Mouse (Mus musculus): Measurements from ENCODE around the gene Lrrc15.

Lrrc15 gene

DNA sequence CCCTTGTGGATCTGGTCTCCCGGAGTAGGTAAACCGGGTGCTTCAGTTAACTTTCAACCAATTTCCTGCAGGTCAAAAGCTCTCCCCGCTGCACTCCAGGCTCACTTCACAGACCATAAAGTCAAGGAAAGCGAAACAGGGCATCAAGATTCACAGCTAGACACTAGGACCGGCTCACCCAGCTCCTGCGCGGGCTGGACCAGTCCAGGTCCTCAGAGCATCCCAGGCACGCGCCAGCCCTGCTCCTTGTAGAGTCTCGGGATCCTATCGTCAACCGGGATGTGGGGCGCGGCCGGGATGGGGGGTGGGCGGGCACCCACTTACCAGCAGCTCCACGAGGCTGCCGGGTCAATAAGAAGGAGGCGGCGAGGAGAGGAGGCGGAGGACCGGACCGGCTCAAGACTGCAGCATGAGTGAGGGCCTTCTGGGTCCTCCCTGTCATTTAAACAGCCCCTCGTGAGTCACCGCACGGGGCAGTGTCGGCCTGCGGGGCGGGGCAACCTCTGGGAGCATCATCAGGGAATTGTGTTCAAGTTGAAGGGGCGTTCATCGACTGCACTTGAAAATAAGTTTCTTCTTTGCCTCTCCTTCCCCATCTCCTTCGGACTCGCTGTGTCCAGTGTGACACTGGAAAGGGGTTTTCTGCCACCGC lies at the start of gene Lrrc15:
Lrrc15 (minus strand) TSS at position 413 of the 652 bp plus-strand sequence.
- Histone ChIP-seq H3K36me3 (ENCODE audit: control insufficient read depth, insufficient read depth, low read length, poor library complexity, severe bottlenecking) (no peaks in the 10 kb centered on the region), H3K27me3 (ENCODE audit: control insufficient read depth, insufficient read depth, low read length, poor library complexity, severe bottlenecking) (no peaks in the 10 kb centered on the region)
- peak; percentile 25 for DNase-seq (ENCODE audit: low read depth, low spot score)

DNA sequence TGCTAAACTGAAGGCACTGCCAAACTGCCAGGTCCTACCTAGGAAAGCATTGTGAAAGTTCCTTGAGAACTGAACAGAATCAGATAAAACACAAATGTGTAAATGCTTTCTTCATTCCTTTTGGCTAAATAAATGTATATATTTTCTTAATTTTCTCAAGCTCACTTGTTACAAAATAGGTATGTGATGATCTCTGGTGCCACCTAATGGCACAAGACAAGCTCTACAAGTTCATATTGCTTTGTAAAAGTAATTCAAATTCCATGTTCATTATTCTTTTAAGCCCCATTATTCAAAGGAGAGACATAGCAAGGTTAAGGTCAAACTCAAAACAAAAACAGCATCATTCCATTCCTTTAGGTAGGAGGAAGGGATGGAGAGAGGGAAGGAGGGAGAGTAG lies 31.2 kb upstream of the Lrrc15 start:
- peak; percentile 55 for DNase-seq (ENCODE audit: low read depth, low spot score)
- Histone ChIP-seq H3K27me3 (ENCODE audit: control insufficient read depth, insufficient read depth, low read length, poor library complexity, severe bottlenecking) (0 out of 2 replicates have a peak, but pooled peaks cover 3% of the 10 kb centered on the region), H3K36me3 (ENCODE audit: control insufficient read depth, insufficient read depth, low read length, poor library complexity, severe bottlenecking) (0 out of 2 replicates have a peak, but pooled peaks cover 2% of the 10 kb centered on the region)

DNA sequence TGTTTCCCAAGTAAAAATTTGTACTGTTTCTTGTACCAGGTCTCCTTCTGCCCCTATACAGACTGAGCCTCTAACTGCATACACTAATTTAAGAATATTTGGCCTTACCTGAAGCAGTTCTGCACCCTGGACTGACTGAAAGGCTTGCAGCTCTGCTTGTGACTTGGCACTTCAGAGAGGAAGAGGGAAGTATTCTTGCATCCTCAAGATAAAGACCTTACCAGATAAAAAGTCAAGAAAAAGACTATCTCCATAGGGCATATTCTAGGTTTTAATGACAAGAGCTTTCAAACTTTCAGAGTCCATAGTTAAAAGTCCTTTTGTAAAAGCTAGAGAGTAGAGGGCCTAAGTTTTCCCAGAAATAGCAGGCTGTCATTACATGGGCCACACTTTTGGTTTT lies 27.6 kb upstream of the Lrrc15 start, which contains the start of gene Gp5:
Gp5 (minus strand) TSS at position 133 of the 400 bp plus-strand sequence.
- DNase-seq (ENCODE audit: low read depth, low spot score) = no peak
- Histone ChIP-seq H3K27me3 (ENCODE audit: control insufficient read depth, insufficient read depth, low read length, poor library complexity, severe bottlenecking) (0 out of 2 replicates have a peak, but pooled peaks cover 3% of the 10 kb centered on the region), H3K36me3 (ENCODE audit: control insufficient read depth, insufficient read depth, low read length, poor library complexity, severe bottlenecking) (0 out of 2 replicates have a peak, but pooled peaks cover 2% of the 10 kb centered on the region)

DNA sequence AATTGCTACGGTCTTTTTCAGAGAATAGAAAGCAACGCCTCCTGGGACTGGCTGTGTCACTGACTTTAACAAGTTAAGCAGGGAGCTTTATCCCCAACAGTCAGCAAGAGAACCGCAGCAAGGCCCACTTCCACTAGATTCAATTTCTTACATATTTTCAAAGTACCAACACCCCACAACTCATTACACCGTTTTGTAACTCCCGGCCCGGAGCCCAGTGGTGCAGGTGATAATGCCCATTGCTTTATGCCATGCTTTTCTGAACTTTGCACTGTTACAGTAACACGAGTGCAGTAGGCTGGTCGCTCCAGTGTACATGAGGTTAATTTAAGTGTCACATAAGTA lies 27.1 kb upstream of the Lrrc15 start:
- no peak for DNase-seq (ENCODE audit: low read depth, low spot score)
- H3K36me3 ChIP-seq (ENCODE audit: control insufficient read depth, insufficient read depth, low read length, poor library complexity, severe bottlenecking) = 0 out of 2 replicates have a peak, but pooled peaks cover 2% of the 10 kb centered on the region

DNA sequence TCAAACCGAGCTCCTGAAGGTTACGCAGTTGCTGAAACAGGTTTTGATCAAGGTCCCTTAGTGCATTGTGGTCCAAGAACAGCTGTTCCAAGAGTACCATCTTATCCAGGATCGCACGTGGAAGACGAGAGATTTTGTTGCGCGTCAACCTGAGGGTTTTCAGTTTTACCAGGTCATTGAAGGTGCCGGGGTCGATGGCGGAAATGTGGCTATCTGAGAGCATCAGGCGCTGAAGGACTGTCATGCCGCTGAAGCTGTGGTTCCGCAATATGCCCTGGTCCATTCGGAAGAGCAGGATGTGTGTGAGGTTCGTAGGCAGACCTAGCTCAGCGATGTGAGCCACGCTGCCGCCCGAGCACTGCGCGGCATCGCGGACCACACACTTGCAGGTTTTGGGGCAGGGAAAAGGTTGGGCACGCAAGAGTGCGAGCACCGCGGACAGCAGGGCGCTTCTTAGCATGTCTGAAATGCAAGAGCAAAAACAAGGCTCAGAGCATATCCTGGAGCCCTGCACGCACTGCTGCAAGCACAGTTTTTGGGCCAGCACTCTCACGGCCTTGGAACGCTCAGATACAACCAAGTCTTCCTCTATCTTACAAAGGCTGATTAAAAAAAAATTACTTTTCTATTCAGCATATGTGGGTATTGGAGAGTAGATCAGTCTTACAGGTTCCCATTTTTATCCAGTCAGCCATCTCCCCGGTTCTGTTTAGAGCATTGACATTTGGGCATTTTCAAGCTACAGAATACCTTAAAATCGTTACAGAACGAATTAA lies 26.5 kb upstream of the Lrrc15 start:
- Histone ChIP-seq H3K36me3 (ENCODE audit: control insufficient read depth, insufficient read depth, low read length, poor library complexity, severe bottlenecking) (0 out of 2 replicates have a peak, but pooled peaks cover 2% of the 10 kb centered on the region), H3K27me3 (ENCODE audit: control insufficient read depth, insufficient read depth, low read length, poor library complexity, severe bottlenecking) (0 out of 2 replicates have a peak, but pooled peaks cover 3% of the 10 kb centered on the region)
- DNase-seq (ENCODE audit: low read depth, low spot score) = peak; percentile 51

More for the DNA sequence above, 27.1 kb upstream of the Lrrc15 start:
- H3K27me3 ChIP-seq (ENCODE audit: control insufficient read depth, insufficient read depth, low read length, poor library complexity, severe bottlenecking) = 0 out of 2 replicates have a peak, but pooled peaks cover 3% of the 10 kb centered on the region

DNA sequence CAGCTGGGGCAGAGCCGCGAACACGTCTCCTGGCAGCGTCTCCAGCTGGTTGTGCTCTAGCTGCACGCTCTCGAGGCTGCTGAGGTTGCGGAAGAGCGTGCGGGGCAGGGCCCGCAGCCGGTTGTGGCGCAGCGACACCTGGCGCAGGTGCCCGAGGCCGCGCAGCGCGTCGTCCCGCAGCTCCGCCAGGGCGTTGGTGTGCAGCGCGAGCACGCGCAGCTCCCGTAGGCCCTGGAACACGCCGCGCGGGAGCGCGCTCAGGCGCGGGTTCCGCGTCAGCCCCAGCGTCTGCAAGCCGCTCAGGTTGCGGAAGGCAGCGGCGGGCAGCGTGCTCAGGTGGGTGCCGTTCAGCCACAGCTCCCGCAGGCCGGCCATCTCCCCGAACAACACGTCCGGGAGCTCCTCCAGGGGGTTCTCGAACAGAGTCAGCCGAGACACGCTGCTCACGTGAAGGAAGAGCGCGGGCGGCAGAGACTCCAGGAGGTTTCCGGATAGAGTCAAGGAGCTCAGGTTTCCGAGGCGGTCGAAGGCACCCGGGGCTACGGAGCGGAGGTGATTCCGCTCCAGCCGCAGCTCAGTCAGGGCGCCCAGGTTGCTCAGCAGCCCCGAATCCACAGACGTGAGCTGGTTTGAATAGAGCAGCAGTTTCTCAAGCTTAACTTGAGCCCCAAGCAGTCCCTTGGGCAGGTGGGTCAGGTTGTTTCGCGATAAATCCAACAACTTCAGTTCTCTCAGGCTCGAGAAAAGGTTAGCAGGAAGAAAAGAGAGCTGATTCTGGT lies 25.7 kb upstream of the Lrrc15 start:
- Histone ChIP-seq H3K36me3 (ENCODE audit: control insufficient read depth, insufficient read depth, low read length, poor library complexity, severe bottlenecking) (0 out of 2 replicates have a peak, but pooled peaks cover 2% of the 10 kb centered on the region), H3K27me3 (ENCODE audit: control insufficient read depth, insufficient read depth, low read length, poor library complexity, severe bottlenecking) (0 out of 2 replicates have a peak, but pooled peaks cover 3% of the 10 kb centered on the region)
- DNase-seq (ENCODE audit: low read depth, low spot score) = peak; percentile 64

DNA sequence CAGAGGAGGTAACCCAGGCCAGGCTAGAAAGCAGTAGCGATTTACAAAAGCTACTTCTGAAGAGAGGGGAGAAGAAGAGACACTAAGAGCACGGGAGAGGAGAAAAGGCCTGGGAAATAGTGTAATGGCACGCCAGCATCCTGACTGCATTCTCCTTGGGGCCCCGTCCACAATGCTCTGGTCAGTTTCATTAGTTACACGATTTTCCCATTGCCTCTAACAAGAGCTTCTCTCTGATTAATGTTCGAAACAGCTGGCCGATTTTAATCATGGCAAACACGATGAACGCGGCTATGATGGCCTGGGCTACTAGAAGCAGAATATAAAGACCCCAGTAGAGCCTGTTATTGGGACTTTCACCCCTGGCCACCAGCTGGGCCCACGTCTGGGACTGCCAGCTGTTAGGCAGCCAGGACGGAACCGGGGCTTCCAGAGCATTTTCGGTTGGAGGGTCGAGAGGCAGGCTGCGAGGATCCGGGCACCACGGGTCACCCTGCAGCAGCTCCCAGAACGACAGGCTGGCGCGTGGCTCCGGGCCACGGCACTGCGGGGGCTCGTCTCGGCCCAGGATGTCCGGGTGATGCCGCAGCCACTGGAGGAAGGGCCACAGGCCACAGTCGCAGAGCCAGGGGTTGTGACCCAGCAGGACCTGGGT lies 25.0 kb upstream of the Lrrc15 start:
- H3K27me3 ChIP-seq (ENCODE audit: control insufficient read depth, insufficient read depth, low read length, poor library complexity, severe bottlenecking) = 0 out of 2 replicates have a peak, but pooled peaks cover 3% of the 10 kb centered on the region
- DNase-seq (ENCODE audit: low read depth, low spot score) = no peak
- H3K36me3 ChIP-seq (ENCODE audit: control insufficient read depth, insufficient read depth, low read length, poor library complexity, severe bottlenecking) = 0 out of 2 replicates have a peak, but pooled peaks cover 2% of the 10 kb centered on the region

DNA sequence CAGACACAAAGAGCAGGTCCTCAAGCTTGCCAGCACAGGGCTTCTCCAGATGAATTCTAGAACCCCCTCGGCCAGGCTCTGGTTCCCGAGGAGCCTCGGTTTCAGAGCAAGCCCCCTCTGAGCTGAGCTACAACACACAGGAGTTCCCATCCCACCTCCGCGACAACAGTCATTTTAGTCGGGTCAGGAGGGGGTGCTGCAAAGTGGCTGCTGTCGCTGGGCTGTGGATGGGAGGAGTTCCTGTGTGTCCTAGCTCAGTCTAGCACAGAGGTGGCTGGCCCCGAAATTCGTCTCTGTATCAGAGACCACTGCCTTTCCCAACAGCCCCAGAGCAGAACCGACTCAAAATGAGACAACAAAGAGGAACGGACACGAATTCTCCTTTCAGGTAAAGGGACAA lies 24.2 kb upstream of the Lrrc15 start:
- Histone ChIP-seq H3K36me3 (ENCODE audit: control insufficient read depth, insufficient read depth, low read length, poor library complexity, severe bottlenecking) (0 out of 2 replicates have a peak, but pooled peaks cover 2% of the 10 kb centered on the region), H3K27me3 (ENCODE audit: control insufficient read depth, insufficient read depth, low read length, poor library complexity, severe bottlenecking) (0 out of 2 replicates have a peak, but pooled peaks cover 3% of the 10 kb centered on the region)
- DNase-seq (ENCODE audit: low read depth, low spot score) = no peak

DNA sequence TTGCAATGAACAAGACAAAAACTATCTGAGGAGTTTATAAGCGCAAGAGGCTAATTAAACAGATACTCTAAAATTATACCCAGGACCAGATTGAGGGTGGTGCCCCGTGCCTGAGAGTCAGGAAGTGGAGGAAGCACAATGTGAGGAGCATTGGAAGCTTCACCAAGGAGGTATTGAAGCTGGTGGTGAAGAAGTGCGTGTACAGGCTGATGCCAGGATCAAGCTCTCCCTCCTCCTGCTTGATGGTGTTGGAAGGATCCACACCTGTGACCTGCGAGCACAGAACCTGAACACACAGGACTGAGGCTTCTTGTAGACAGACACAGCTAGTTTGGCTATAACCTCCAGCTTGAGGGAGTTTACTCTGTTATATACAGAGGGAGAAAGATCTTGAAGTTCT lies 23.0 kb upstream of the Lrrc15 start:
- Histone ChIP-seq H3K27me3 (ENCODE audit: control insufficient read depth, insufficient read depth, low read length, poor library complexity, severe bottlenecking) (0 out of 2 replicates have a peak, but pooled peaks cover 3% of the 10 kb centered on the region), H3K36me3 (ENCODE audit: control insufficient read depth, insufficient read depth, low read length, poor library complexity, severe bottlenecking) (no peaks in the 10 kb centered on the region)
- DNase-seq (ENCODE audit: low read depth, low spot score) = no peak

DNA sequence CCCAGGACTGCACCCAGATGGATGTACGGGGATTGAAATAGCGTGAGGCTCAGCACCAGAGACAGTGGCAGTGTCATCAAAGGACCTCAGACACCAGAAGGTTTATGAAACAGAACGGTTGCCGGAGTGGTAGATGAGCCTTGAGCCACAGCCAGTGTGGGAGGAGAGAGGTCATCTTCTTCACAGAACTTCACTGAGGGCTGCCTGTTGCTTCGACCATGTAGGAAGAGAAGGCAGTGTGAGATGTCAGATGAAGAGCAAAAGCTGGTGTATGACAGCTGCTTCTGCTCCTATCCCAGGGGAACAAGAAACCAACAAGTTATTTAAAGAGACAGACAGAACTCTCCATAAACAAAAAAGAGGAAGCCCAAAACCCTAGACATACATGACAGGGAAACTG lies 21.2 kb upstream of the Lrrc15 start:
- H3K36me3 ChIP-seq (ENCODE audit: control insufficient read depth, insufficient read depth, low read length, poor library complexity, severe bottlenecking) = no peaks in the 10 kb centered on the region
- no peaks in the 10 kb centered on the region for H3K27me3 ChIP-seq (ENCODE audit: control insufficient read depth, insufficient read depth, low read length, poor library complexity, severe bottlenecking)
- no peak for DNase-seq (ENCODE audit: low read depth, low spot score)

DNA sequence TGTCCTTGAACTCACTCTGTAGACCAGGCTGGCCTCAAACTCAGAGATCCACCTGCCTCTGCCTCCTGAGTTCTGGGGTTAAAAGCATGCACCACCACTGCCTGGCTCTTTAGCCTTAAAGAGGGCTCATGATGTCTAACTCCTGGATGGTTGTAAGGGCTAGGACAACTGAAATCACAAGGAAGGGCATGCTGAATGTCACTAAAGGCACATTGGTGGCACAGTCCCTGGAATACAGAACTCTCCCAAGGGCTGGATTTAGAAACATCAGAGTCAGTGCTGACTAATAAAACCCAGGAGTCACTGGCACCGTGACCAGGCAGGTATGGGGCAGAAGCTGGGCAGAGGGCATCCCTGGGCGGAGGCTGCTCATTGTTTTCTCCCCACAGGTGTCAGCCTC lies 20.4 kb upstream of the Lrrc15 start:
- Histone ChIP-seq H3K27me3 (ENCODE audit: control insufficient read depth, insufficient read depth, low read length, poor library complexity, severe bottlenecking) (no peaks in the 10 kb centered on the region), H3K36me3 (ENCODE audit: control insufficient read depth, insufficient read depth, low read length, poor library complexity, severe bottlenecking) (no peaks in the 10 kb centered on the region)
- no peak for DNase-seq (ENCODE audit: low read depth, low spot score)

DNA sequence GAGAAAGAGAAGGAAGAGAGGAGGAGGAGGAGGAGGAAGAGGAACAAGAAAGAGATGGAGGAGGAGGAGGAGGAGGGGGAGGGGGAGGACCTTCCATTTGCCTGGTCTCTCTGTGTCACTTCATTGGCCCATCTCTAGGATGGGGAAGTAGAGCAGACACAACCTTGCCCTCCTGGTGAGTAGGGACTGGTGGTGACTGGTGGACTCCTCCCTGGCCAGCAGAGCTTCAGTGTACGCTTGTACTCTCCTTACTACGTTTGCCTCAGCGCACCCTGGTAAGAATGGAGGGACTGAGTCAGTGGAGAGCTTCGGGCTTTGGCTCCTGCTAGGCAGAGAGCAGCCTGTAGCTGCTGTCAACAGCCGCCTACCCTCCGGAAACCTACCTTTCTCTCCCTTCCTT lies 19.6 kb upstream of the Lrrc15 start:
- no peaks in the 10 kb centered on the region for H3K27me3 ChIP-seq (ENCODE audit: control insufficient read depth, insufficient read depth, low read length, poor library complexity, severe bottlenecking)
- H3K36me3 ChIP-seq (ENCODE audit: control insufficient read depth, insufficient read depth, low read length, poor library complexity, severe bottlenecking) = no peaks in the 10 kb centered on the region
- no peak for DNase-seq (ENCODE audit: low read depth, low spot score)

DNA sequence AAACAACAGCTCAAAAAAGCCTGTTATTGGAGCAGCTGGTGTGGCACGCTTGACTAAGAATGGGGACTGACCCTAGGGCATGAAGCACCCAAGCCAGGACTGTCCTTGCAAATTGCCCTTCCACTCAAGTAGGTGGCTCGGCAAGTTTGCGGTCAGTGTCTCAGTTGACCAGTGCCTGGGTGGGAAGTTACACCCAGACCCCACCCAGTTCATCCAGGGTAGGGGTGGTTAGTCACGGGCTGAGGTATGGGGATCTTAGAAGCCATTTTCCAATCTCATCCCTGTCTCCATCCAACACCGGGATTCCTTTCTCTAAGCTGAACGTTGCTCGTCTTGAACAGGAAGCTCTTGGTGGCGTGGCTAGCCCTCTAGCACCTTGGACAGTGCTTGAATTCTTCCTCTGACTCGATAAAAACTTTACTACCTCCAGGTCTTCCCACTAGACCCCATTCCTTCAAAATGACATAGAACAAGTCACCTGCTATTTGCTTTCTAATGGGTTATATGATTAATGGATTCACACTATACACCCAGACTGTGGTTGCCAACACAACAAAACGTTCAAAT lies 16.7 kb upstream of the Lrrc15 start:
- DNase-seq (ENCODE audit: low read depth, low spot score) = no peak
- Histone ChIP-seq H3K36me3 (ENCODE audit: control insufficient read depth, insufficient read depth, low read length, poor library complexity, severe bottlenecking) (no peaks in the 10 kb centered on the region), H3K27me3 (ENCODE audit: control insufficient read depth, insufficient read depth, low read length, poor library complexity, severe bottlenecking) (no peaks in the 10 kb centered on the region)

DNA sequence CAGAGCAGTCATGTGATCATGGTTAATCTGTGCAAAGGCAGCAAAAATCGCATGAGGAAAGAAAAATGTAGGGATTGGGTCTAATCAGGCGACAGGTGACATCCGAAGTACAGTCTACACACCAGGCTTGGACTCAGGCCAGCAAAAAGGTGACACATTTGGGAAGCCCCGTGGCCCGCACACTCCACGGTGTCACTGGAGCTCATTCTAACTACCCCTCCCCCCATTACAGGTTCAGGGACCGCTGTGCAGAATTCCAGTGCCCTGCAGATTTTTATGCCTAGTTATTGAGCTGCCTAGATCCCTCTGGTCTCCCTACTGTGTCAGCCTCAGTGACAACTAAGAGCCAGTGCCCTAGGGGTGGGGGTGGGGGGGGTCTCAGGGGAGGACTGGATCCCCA lies 14.4 kb upstream of the Lrrc15 start:
- DNase-seq (ENCODE audit: low read depth, low spot score) = no peak
- H3K36me3 ChIP-seq (ENCODE audit: control insufficient read depth, insufficient read depth, low read length, poor library complexity, severe bottlenecking) = no peaks in the 10 kb centered on the region
- H3K27me3 ChIP-seq (ENCODE audit: control insufficient read depth, insufficient read depth, low read length, poor library complexity, severe bottlenecking) = no peaks in the 10 kb centered on the region

Data from splenic B cell, adult 2 months (primary cell).